Mouse (Mus musculus): Measurements from ENCODE around the gene Itsn1. TPM values are rescaled to one million over a fixed set of nuclear protein-coding genes. Genes with fewer than 3 reads are reported as not detected.

Itsn1 gene
- 100 to 1,000 TPM; 160 to 176 TPM for total RNA-seq (2021)
- long read RNA-seq, experiment 1, full-length matches to known transcripts = 27 of 65 reads
- long read RNA-seq, experiment 1, partial matches to known transcripts = 14 of 65 reads
- long read RNA-seq, experiment 1, other reads (novel, unspliced or antisense) = 24 of 65 reads
- long read RNA-seq, experiment 2, full-length matches to known transcripts = 31 of 82 reads
- long read RNA-seq, experiment 2, partial matches to known transcripts = 21 of 82 reads
- long read RNA-seq, experiment 2, other reads (novel, unspliced or antisense) = 30 of 82 reads

- no peak for TF ChIP-seq CTCF (conservative IDR thresholded peaks at IDR 0.05)
- peak; percentile 96 to 99 for DNase-seq (ENCODE audit: low spot score in 2 of 2)
- Histone ChIP-seq H3K27ac (peak within 1 kb of the TSS; percentile 92), H3K4me3 (peak within 1 kb of the TSS; percentile 66)
Measured at GRCm38 (mm10) chr16:91729066-91729482, at the start of gene Itsn1. Gene Itsn1, plus strand, starts transcription at chr16:91729281.

- no peak for DNase-seq (ENCODE audit: low spot score in 2 of 2)
- H3K4me3 ChIP-seq = no peak overlapping the region
- TF ChIP-seq CTCF (conservative IDR thresholded peaks at IDR 0.05) = no peak
- no peak overlapping the region for H3K27ac ChIP-seq
Measured at GRCm38 (mm10) chr16:91680656-91681055, 48.4 kb upstream of the Itsn1 start.

GRCm38 (mm10) chr16:91685526-91685925 is 43.6 kb upstream of the Itsn1 start:
- no peak for TF ChIP-seq CTCF (conservative IDR thresholded peaks at IDR 0.05)
- DNase-seq (ENCODE audit: low spot score in 2 of 2) = no peak
- H3K4me3 ChIP-seq = no peak overlapping the region
- no peak overlapping the region for H3K27ac ChIP-seq

- Histone ChIP-seq H3K27ac (no peak overlapping the region), H3K4me3 (no peak overlapping the region)
- DNase-seq (ENCODE audit: low spot score in 2 of 2) = no peak
- TF ChIP-seq CTCF (conservative IDR thresholded peaks at IDR 0.05) = no peak
Measured at GRCm38 (mm10) chr16:91686369-91686768, 42.7 kb upstream of the Itsn1 start.

- peak overlapping the region; percentile 74 for H3K4me3 ChIP-seq
- DNase-seq (ENCODE audit: low spot score in 2 of 2) = peak in 1 of 2 experiments; percentile 26
- TF ChIP-seq CTCF (conservative IDR thresholded peaks at IDR 0.05) = no peak
- H3K27ac ChIP-seq = peak overlapping the region; percentile 92
Measured at GRCm38 (mm10) chr16:91688023-91688618, 41.0 kb upstream of the Itsn1 start.

GRCm38 (mm10) chr16:91688619-91689334 is 40.3 kb upstream of the Itsn1 start, which contains the start of gene Donson:
Gene Donson, minus strand, starts transcription at chr16:91688770.
- peak within 1 kb of the TSS; percentile 92 for H3K27ac ChIP-seq
- TF ChIP-seq CTCF (conservative IDR thresholded peaks at IDR 0.05) = no peak
- peak within 1 kb of the TSS; percentile 74 for H3K4me3 ChIP-seq
- DNase-seq (ENCODE audit: low spot score in 2 of 2) = peak; percentile 91 to 95

- peak overlapping the region; percentile 74; the same call in 1 of the 2 replicates for H3K4me3 ChIP-seq
- no peak for TF ChIP-seq CTCF (conservative IDR thresholded peaks at IDR 0.05)
- peak overlapping the region; percentile 92 for H3K27ac ChIP-seq
- no peak for DNase-seq (ENCODE audit: low spot score in 2 of 2)
Measured at GRCm38 (mm10) chr16:91689791-91690190, 39.3 kb upstream of the Itsn1 start.

GRCm38 (mm10) chr16:91694455-91695084 is 34.5 kb upstream of the Itsn1 start:
- Histone ChIP-seq H3K27ac (peak overlapping the region; percentile 21), H3K4me3 (no peak overlapping the region)
- peak; percentile 58 to 77 for DNase-seq (ENCODE audit: low spot score in 2 of 2)
- peak; percentile 91 for TF ChIP-seq CTCF (conservative IDR thresholded peaks at IDR 0.05)

GRCm38 (mm10) chr16:91695108-91695755 is 33.8 kb upstream of the Itsn1 start:
- TF ChIP-seq CTCF (conservative IDR thresholded peaks at IDR 0.05) = no peak
- no peak for DNase-seq (ENCODE audit: low spot score in 2 of 2)
- Histone ChIP-seq H3K27ac (peak overlapping the region; percentile 21), H3K4me3 (no peak overlapping the region)

GRCm38 (mm10) chr16:91698995-91699394 is 30.1 kb upstream of the Itsn1 start:
- Histone ChIP-seq H3K4me3 (no peak overlapping the region), H3K27ac (no peak overlapping the region)
- DNase-seq (ENCODE audit: low spot score in 2 of 2) = no peak
- no peak for TF ChIP-seq CTCF (conservative IDR thresholded peaks at IDR 0.05)

- TF ChIP-seq CTCF (conservative IDR thresholded peaks at IDR 0.05) = no peak
- H3K4me3 ChIP-seq = no peak overlapping the region
- no peak for DNase-seq (ENCODE audit: low spot score in 2 of 2)
- no peak overlapping the region for H3K27ac ChIP-seq
Measured at GRCm38 (mm10) chr16:91701908-91702307, 27.2 kb upstream of the Itsn1 start.

GRCm38 (mm10) chr16:91702771-91703188 is 26.3 kb upstream of the Itsn1 start:
- peak overlapping the region; percentile 39 for H3K27ac ChIP-seq
- DNase-seq (ENCODE audit: low spot score in 2 of 2) = no peak
- no peak overlapping the region for H3K4me3 ChIP-seq
- TF ChIP-seq CTCF (conservative IDR thresholded peaks at IDR 0.05) = peak; percentile 40
